Mouse (Mus musculus): ENCODE measurements around the gene Kctd20. TPM values are rescaled to one million over a fixed set of nuclear protein-coding genes. Genes with fewer than 3 reads are reported as not detected.

Gene Kctd20
- polyA plus RNA-seq, 1 experiment, result 111 TPM

GRCm38 (mm10) chr17:28988996-28989395 lies 37.2 kb downstream of the Kctd20 start:
- TF ChIP-seq GATA1 (IDR thresholded peaks at IDR 0.05; ENCODE audit: low read length), result no peak

GRCm38 (mm10) chr17:28990060-28990459 lies 38.3 kb downstream of the Kctd20 start:
- TF ChIP-seq GATA1 (IDR thresholded peaks at IDR 0.05; ENCODE audit: low read length), result no peak

GRCm38 (mm10) chr17:28991286-28991685 lies 39.5 kb downstream of the Kctd20 start:
- TF ChIP-seq GATA1 (IDR thresholded peaks at IDR 0.05; ENCODE audit: low read length), result no peak

- no peak for TF ChIP-seq GATA1 (IDR thresholded peaks at IDR 0.05; ENCODE audit: low read length)
Measured at GRCm38 (mm10) chr17:28992105-28992504, 40.4 kb downstream of the Kctd20 start.

- no peak for TF ChIP-seq GATA1 (IDR thresholded peaks at IDR 0.05; ENCODE audit: low read length)
Measured at GRCm38 (mm10) chr17:28994615-28995014, 42.9 kb downstream of the Kctd20 start.

GRCm38 (mm10) chr17:29000465-29000864 lies 48.7 kb downstream of the Kctd20 start:
- TF ChIP-seq GATA1 (IDR thresholded peaks at IDR 0.05; ENCODE audit: low read length), result no peak

GRCm38 (mm10) chr17:29003740-29004139 lies 52.0 kb downstream of the Kctd20 start:
- no peak for TF ChIP-seq GATA1 (IDR thresholded peaks at IDR 0.05; ENCODE audit: low read length)

- TF ChIP-seq GATA1 (IDR thresholded peaks at IDR 0.05; ENCODE audit: low read length), result no peak
Measured at GRCm38 (mm10) chr17:29005002-29005401, 53.3 kb downstream of the Kctd20 start.

GRCm38 (mm10) chr17:29006812-29007211 lies 55.1 kb downstream of the Kctd20 start:
- TF ChIP-seq GATA1 (IDR thresholded peaks at IDR 0.05; ENCODE audit: low read length), result no peak

GRCm38 (mm10) chr17:29007243-29007640 lies 55.5 kb downstream of the Kctd20 start:
- no peak for TF ChIP-seq GATA1 (IDR thresholded peaks at IDR 0.05; ENCODE audit: low read length)

- TF ChIP-seq GATA1 (IDR thresholded peaks at IDR 0.05; ENCODE audit: low read length), result no peak
Measured at GRCm38 (mm10) chr17:29007641-29008325, 56.0 kb downstream of the Kctd20 start, which contains the start of gene Stk38. Stk38 (minus strand) TSS chr17:29007995.

GRCm38 (mm10) chr17:29008326-29008650 lies 56.5 kb downstream of the Kctd20 start:
- TF ChIP-seq GATA1 (IDR thresholded peaks at IDR 0.05; ENCODE audit: low read length), result no peak

- TF ChIP-seq GATA1 (IDR thresholded peaks at IDR 0.05; ENCODE audit: low read length), result no peak
Measured at GRCm38 (mm10) chr17:29009181-29009580, 57.4 kb downstream of the Kctd20 start.

GRCm38 (mm10) chr17:29014235-29014634 lies 62.5 kb downstream of the Kctd20 start:
- TF ChIP-seq GATA1 (IDR thresholded peaks at IDR 0.05; ENCODE audit: low read length), result no peak

- TF ChIP-seq GATA1 (IDR thresholded peaks at IDR 0.05; ENCODE audit: low read length), result no peak
Measured at GRCm38 (mm10) chr17:29015638-29016037, 63.9 kb downstream of the Kctd20 start.

- TF ChIP-seq GATA1 (IDR thresholded peaks at IDR 0.05; ENCODE audit: low read length), result no peak
Measured at GRCm38 (mm10) chr17:29016705-29017104, 65.0 kb downstream of the Kctd20 start.

GRCm38 (mm10) chr17:29018292-29018984 lies 66.7 kb downstream of the Kctd20 start:
- TF ChIP-seq GATA1 (IDR thresholded peaks at IDR 0.05; ENCODE audit: low read length), result no peak

Other genes with a start within 250 kb of the Kctd20 start
- 0.18 and 0.32 TPM in 2 replicates for gene AC170998.1, start 225.9 kb upstream of the Kctd20 start, polyA plus RNA-seq (2012)
- gene Mapk13, start 182.7 kb upstream of the Kctd20 start, polyA plus RNA-seq (2012), result not detected in 2 replicates
- 25.0 and 27.6 TPM in 2 replicates for gene Brpf3, start 150.9 kb upstream of the Kctd20 start, polyA plus RNA-seq (2012)
- not detected in 2 replicates for gene Pnpla1, start 93.5 kb upstream of the Kctd20 start, polyA plus RNA-seq (2012)
- gene 4930539E08Rik, start 36.6 kb upstream of the Kctd20 start, polyA plus RNA-seq (2012), result not detected in 2 replicates
- gene Pxt1, start 8.1 kb upstream of the Kctd20 start, polyA plus RNA-seq (2012), result not detected in 2 replicates
- 87.0 and 98.7 TPM in 2 replicates for gene Stk38, start 56.0 kb downstream of the Kctd20 start, polyA plus RNA-seq (2012)
- gene Srsf3, start 80.7 kb downstream of the Kctd20 start, polyA plus RNA-seq (2012), result 12.2 and 231 TPM in 2 replicates
- 65.3 and 74.2 TPM in 2 replicates for gene Cdkn1a, start 139.0 kb downstream of the Kctd20 start, polyA plus RNA-seq (2012)
- gene Rab44, start 162.2 kb downstream of the Kctd20 start, polyA plus RNA-seq (2012), result 0.97 and 1.0 TPM in 2 replicates

Measured in G1E-ER4 (cell line).